Mouse (Mus musculus) c-Kit-positive CD71-positive TER-119-positive erythroid progenitor cells, embryonic 14.5 days (primary cell): Measurements from ENCODE around the gene Cacna1d.

Source experiments
- DNase-seq: peaks from one replicate; pipeline ENCODE4 v3.0.0-alpha.2; 2013; ENCODE audit warnings: low spot score

Gene Cacna1d

DNA sequence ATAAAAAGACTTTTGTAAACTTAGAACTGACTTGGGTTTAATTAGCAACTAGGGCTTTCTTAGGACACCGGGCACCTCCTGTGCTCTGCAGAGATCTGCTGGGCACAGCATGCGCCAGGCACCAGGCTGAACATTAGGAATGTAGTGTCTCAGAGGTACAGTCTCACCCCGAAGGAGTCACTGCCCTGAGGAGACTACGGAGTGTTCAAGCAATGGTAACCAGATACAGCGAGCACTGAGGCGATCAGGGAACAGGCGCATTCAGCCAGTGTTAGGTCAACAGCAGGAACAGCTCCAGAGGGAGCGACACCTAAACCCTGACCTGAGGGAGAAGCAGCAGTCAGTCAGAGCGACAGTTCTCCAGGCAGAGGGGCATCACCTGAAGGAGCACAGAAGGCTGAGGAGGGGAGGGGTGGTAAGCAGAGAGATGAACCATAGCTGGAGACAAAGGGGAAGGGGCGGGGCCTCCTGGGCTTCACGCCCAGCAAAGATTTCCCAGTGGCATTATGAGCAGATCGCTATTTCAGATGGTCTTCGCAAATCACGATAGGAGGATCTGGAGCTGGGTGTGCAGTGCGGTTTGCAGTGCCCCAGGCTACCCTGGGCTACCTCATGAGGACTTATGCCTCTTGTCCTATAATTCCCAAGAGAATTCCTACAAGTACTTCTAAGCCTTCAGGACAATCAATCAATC is 413.0 kb downstream of the Cacna1d start:
- no peak for DNase-seq

DNA sequence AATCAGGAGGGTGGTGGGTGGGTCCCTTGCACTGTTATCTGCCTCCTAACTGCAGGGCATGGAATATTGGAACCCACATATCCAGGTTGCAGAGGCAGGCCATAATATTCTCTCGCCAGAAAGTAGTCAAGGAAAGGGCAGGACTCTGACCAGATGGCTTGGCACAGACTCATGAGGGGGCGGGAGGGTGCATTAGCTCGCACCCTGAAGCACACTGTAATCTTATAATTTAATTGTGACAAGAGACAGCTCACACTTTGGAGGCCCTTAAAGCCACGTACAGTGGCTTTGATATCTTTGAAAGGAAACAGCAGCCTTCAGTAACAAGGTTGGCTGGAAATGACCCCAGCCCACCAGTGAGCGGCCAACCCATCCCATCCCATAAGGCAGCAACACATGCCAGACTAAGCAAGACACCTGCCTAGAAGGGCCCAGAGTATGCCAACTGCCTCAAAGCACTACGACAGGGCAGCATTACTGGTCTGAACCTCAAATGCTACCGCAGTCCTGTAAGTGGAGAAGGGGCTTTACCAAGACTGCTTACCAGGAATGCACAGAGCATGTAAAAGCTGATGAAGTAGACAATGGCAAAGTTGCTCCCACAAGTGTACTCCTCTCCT is 415.9 kb downstream of the Cacna1d start:
- no peak for DNase-seq

GRCm38 (mm10) chr14:30068566-30068965 is 422.7 kb downstream of the Cacna1d start:
- DNase-seq, result no peak

DNA sequence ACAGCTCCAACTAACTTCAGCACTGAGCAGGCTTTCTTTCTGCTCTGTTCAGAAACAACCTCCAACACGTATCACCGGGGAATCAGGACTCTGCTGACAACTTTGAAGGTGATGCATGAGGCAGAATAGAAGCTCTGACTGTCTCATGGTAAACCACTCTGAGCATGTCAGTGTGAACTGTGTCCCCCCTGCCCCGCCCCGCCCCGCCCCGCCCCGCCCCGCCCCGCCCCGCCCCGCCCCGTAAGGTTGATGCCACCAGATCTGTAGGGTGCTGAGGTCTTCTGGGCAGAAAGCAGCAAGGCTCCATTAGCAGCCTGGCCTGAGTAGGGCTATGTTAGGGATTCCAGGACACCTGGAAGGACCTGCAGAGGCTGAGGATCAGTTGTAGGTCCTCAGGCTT is 424.5 kb downstream of the Cacna1d start:
- no peak for DNase-seq

- no peak for DNase-seq
Observed at GRCm38 (mm10) chr14:30064864-30065263, 426.4 kb downstream of the Cacna1d start.

GRCm38 (mm10) chr14:30056031-30056766 is 435.1 kb downstream of the Cacna1d start:
- DNase-seq, result no peak

GRCm38 (mm10) chr14:30054922-30055321 is 436.3 kb downstream of the Cacna1d start:
- DNase-seq, result no peak

DNA sequence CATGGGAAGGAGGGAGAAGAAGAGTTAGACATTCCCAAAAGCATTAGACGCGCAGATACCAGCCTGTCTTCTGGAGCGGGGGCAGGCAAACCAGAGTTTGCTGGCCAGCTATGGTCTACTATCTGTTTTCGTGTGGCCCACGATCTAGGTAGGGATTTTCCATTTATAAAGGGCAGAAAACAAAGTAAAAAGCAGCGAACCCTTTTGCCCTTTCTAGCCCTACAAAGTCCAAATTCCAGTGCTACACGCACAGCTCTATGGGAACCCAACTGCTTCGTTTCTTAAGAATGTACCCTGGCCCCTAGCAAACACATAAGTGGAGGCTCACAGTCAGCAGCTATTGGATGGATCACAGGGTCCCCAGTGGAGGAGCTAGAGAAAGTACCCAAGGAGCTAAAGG is 441.0 kb downstream of the Cacna1d start:
- no peak for DNase-seq

GRCm38 (mm10) chr14:30048049-30048448 is 443.2 kb downstream of the Cacna1d start:
- DNase-seq, result no peak

- DNase-seq, result no peak
Observed at GRCm38 (mm10) chr14:30046976-30047375, 444.3 kb downstream of the Cacna1d start.

- DNase-seq, result no peak
Observed at GRCm38 (mm10) chr14:30045704-30046220, 445.5 kb downstream of the Cacna1d start.

- DNase-seq, result no peak
Observed at GRCm38 (mm10) chr14:30045239-30045638, 446.0 kb downstream of the Cacna1d start.

- DNase-seq, result no peak
Observed at GRCm38 (mm10) chr14:30043356-30043940, 447.8 kb downstream of the Cacna1d start.

DNA sequence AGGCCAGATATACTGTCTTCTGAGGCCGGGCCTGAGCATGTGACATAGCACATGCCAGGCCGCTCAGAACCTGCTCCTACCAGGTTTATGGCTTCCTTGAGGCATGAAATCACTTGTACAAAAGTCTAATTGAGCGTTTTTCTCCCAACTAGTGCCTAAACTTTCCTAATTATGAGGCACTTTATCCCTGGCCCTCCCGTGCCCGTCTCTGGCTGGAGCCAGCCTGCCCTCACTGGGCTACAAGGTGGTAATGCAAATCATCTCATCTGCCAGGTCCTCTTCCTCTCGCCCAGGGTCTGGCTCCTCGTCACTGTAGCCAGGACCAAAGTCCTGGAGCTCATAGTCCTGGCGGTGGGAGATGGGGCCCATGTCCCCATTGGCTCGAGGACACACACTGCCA is 449.4 kb downstream of the Cacna1d start:
- no peak for DNase-seq

DNA sequence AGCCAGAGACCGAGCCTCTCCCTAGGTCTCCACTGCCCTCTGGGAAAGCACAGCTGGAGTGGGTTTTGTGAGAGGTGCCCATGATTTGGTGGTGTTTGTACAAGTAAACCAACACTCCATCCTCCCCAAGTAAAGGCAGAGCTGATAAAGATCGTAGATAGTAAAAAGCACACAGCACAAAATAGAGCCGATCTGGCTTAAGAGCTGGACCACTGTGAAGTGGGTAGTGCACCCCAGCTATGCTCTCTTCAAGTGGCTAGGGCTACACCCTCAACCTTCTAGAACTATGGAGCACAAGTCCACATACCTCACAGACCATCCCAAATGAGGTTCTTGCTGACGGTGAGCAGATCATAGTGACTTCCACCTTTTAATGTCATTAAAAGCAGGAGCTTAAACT is 451.8 kb downstream of the Cacna1d start:
- DNase-seq, result no peak

DNA sequence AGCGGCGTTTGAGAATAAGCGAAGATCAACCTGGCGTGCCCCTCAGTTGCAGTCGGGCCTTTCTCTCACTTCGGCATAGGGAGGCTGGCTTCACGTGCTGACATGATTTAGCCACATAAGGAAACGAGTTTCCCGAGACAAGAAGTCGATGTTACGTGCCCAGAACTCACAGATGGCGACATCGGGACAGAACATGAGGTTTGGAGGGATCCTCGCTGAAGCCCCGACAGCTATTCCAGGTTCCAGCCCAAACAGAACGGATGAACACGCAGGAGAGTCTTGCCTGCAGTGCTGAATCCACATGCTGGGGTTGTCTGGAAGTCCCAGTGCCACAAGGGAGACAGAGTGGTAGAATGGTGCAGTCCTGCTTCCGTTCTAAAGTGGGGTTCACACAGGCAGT is 452.8 kb downstream of the Cacna1d start:
- no peak for DNase-seq

- DNase-seq, result no peak
Observed at GRCm38 (mm10) chr14:30033405-30033804, 457.9 kb downstream of the Cacna1d start.

- DNase-seq, result peak; percentile 15
Observed at GRCm38 (mm10) chr14:30027378-30027777, 463.9 kb downstream of the Cacna1d start.

DNA sequence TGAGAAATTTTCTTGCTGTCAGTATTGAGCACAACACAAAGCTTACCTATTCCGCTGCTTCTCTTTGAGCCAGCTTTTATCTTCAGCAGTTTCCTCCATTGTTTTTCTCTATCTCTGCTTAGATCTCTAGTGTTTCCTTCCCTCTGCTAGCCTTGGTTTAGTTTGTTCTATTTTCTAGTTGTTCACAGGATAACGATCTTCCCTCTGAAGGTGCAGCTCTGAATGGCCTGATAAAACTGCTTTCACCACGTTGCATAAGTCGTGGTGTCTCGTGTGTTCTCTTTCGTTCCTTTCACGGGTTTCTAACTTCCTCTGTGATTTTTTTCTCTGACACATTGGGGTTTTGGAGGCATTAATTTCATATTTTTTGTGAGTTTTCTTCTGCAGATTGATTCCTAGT is 466.9 kb downstream of the Cacna1d start:
- DNase-seq, result no peak

DNA sequence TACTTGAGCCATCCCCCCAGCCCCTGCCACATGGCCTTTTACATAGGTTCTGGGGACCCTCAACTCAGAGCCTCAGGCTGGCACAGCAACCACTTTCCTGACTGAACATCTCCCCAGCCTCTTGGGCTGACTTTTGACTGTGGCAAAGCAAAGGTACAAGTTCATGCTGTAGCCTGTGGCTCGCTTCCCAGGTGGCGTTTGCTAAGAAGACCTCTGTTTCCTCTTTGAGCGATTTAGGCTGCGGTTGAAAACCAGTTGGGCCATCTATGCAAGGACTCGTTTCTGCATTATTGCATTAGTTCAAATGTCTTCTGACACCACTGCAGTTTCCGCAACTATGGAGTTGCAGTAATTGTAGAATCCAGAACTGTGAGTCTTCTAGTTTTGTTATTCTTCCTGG is 468.8 kb downstream of the Cacna1d start:
- DNase-seq, result no peak

GRCm38 (mm10) chr14:30019792-30020575 is 471.3 kb downstream of the Cacna1d start:
- DNase-seq, result no peak

DNA sequence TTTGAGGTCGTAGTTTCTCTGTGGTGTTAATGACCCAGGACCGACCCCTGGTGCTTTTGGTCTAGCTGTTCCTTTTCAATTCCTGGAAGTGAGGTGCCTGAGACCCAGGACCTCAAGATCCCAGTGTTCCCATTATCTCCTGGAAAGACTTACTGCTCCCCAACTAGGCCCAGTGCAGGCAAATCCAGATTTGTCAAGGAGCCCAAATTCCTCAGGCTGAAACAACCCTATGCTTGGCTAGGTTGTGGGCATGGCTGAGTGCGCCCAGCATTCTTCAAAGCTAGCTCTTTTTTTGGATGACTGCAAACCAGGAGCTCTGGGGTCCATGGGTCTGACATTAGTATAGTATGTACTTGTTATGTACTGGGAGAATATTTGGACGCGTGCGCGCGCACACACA is 471.9 kb downstream of the Cacna1d start:
- no peak for DNase-seq
